Mouse (Mus musculus) bone marrow macrophage, adult 2 months (primary cell): ENCODE measurements around the gene Rab30. TPM values are rescaled to one million over a fixed set of nuclear protein-coding genes. Genes with fewer than 3 reads are reported as not detected.

Experiments
- H3K27ac ChIP-seq: 2 replicates; pipeline ENCODE4 v1.5.1; 2012; ENCODE audit warnings: low read depth, low read length; ENCODE audit not compliant: insufficient read depth
- H3K4me1 ChIP-seq: 2 replicates; pipeline ENCODE4 v1.6.1; 2012; ENCODE audit warnings: low read length; ENCODE audit not compliant: control insufficient read depth, insufficient read depth
- H3K4me3 ChIP-seq: 2 replicates; pipeline ENCODE4 v1.5.1; 2012; ENCODE audit warnings: mild to moderate bottlenecking, low read length, moderate library complexity; ENCODE audit not compliant: insufficient read depth
- CTCF ChIP-seq: IDR thresholded peaks from 2 replicates; pipeline ENCODE4 v1.5.1; 2012; ENCODE audit warnings: low read depth, mild to moderate bottlenecking, low read length, moderate library complexity
- POLR2A ChIP-seq: IDR thresholded peaks from 2 replicates; pipeline ENCODE4 v1.6.1; 2012; ENCODE audit warnings: mild to moderate bottlenecking, low read depth, low read length, borderline replicate concordance
- polyA plus RNA-seq: library from polyadenylated mRNA; stranded (reverse); fragments of >200 nt; gene quantifications from 2 replicates; pipeline ENCODE4 v1.2.4, GENCODE M21; 2012; ENCODE audit not compliant: missing spikeins, insufficient read depth, insufficient read length

The Rab30 gene
- polyA plus RNA-seq, 1 experiment: not detected

GRCm38 (mm10) chr7:92773596-92773995 is 32.2 kb downstream of the Rab30 start:
- H3K4me1 ChIP-seq: no peaks in the 10 kb centered on the region
- no peak overlapping the region for H3K4me3 ChIP-seq
- H3K27ac ChIP-seq: no peak overlapping the region
- TF ChIP-seq POLR2A: no peak
- TF ChIP-seq CTCF: no peak

- H3K4me3 ChIP-seq: no peak overlapping the region
- H3K4me1 ChIP-seq: no peaks in the 10 kb centered on the region
- TF ChIP-seq POLR2A (no peak), CTCF (no peak)
- no peak overlapping the region for H3K27ac ChIP-seq
Measured at GRCm38 (mm10) chr7:92774741-92775140, 33.3 kb downstream of the Rab30 start.

- Histone ChIP-seq H3K4me3 (no peak overlapping the region), H3K4me1 (no peaks in the 10 kb centered on the region), H3K27ac (no peak overlapping the region)
- TF ChIP-seq CTCF (no peak), POLR2A (no peak)
Measured at GRCm38 (mm10) chr7:92775703-92776102, 34.3 kb downstream of the Rab30 start.

- no peak for TF ChIP-seq CTCF
- TF ChIP-seq POLR2A: no peak
- Histone ChIP-seq H3K4me3 (no peak overlapping the region), H3K4me1 (no peaks in the 10 kb centered on the region), H3K27ac (no peak overlapping the region)
Measured at GRCm38 (mm10) chr7:92776647-92777046, 35.2 kb downstream of the Rab30 start.

- no peak for TF ChIP-seq CTCF
- no peak for TF ChIP-seq POLR2A
- Histone ChIP-seq H3K4me1 (no peaks in the 10 kb centered on the region), H3K27ac (no peak overlapping the region), H3K4me3 (no peak overlapping the region; the same call in 1 of the 2 replicates)
Measured at GRCm38 (mm10) chr7:92777108-92777973, 35.9 kb downstream of the Rab30 start.

- no peak overlapping the region for H3K4me3 ChIP-seq
- no peak overlapping the region for H3K27ac ChIP-seq
- TF ChIP-seq CTCF (no peak), POLR2A (no peak)
- H3K4me1 ChIP-seq: no peaks in the 10 kb centered on the region
Measured at GRCm38 (mm10) chr7:92779058-92779457, 37.7 kb downstream of the Rab30 start.

GRCm38 (mm10) chr7:92781361-92781760 is 40.0 kb downstream of the Rab30 start:
- Histone ChIP-seq H3K4me1 (no peaks in the 10 kb centered on the region), H3K4me3 (no peak overlapping the region), H3K27ac (no peak overlapping the region)
- TF ChIP-seq CTCF (no peak), POLR2A (no peak)

- no peak overlapping the region for H3K27ac ChIP-seq
- no peak overlapping the region for H3K4me3 ChIP-seq
- H3K4me1 ChIP-seq: no peaks in the 10 kb centered on the region
- no peak for TF ChIP-seq CTCF
- no peak for TF ChIP-seq POLR2A
Measured at GRCm38 (mm10) chr7:92781948-92782347, 40.5 kb downstream of the Rab30 start.

GRCm38 (mm10) chr7:92782511-92782910 is 41.1 kb downstream of the Rab30 start:
- Histone ChIP-seq H3K27ac (no peak overlapping the region), H3K4me3 (no peak overlapping the region), H3K4me1 (no peaks in the 10 kb centered on the region)
- TF ChIP-seq CTCF (no peak), POLR2A (no peak)

- Histone ChIP-seq H3K4me3 (no peak overlapping the region), H3K27ac (no peak overlapping the region), H3K4me1 (no peaks in the 10 kb centered on the region)
- TF ChIP-seq CTCF: no peak
- no peak for TF ChIP-seq POLR2A
Measured at GRCm38 (mm10) chr7:92783166-92783806, 41.9 kb downstream of the Rab30 start.
